Mouse (Mus musculus): ENCODE measurements at regions not wholly inside any gene's neighbourhood (a gene's known extent, or its start where the extent isn't known, plus 50 kb on each side); places are given as distances from the start of the nearest gene placed in this dataset.
A peak's percentile ranks its signal among the peaks of the same experiment; 100 is the strongest.

DNA sequence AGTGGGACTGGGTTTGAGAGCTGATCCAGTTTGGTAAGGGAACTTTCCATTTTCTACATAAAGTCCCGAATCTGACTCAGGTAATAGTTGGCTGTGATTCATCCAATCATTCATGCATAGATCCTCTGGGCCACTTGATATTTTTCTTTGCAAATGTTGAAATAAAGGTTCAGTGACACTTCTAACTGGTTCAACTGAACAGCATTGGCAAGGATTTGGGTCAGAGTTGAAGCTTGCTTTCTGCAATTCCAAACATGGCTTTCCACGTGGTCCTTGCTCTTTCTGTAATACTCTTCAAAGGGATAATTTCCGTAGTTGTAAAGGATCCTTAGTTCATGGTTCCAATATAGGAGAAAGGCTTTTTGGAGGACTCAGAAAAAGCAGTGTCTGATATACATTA is 554.0 kb downstream of the Rnf144a start:
- Histone ChIP-seq H3K4me2 (replicated peaks; ENCODE audit: low read depth, low read length) (no peak overlapping the region), H3K9ac (replicated peaks; ENCODE audit: low read depth) (no peak overlapping the region), H3K27me3 (replicated peaks; ENCODE audit: insufficient read depth, low read length) (no peaks in the 10 kb centered on the region), H3K27ac (ENCODE audit: low read length) (no peak overlapping the region), H3K36me3 (ENCODE audit: insufficient read depth, low read length) (no peaks in the 10 kb centered on the region), H3K9me3 (ENCODE audit: low read length) (no peaks in the 10 kb centered on the region), H3K4me3 (ENCODE audit: low read depth, low read length) (no peak overlapping the region), H3K4me1 (ENCODE audit: insufficient read depth, low read depth, low read length) (no peaks in the 10 kb centered on the region)
- TF ChIP-seq EP300 (IDR thresholded peaks at IDR 0.05) (no peak), CTCF (IDR thresholded peaks at IDR 0.05) (no peak)
- DNase-seq (ENCODE audit: low spot score) (no peak), ATAC-seq (no peak)
- 72% methylated on average over 3 of the region's 3 CpGs for WGBS

GRCm38 (mm10) chr12:25858397-25858796 is 556.7 kb downstream of the Rnf144a start:
- no peak for ATAC-seq
- no peak overlapping the region for H3K4me3 ChIP-seq (ENCODE audit: low read depth, low read length)
- H3K9me3 ChIP-seq (ENCODE audit: low read length), result no peaks in the 10 kb centered on the region
- no peak overlapping the region for H3K9ac ChIP-seq (replicated peaks; ENCODE audit: low read depth)
- H3K36me3 ChIP-seq (ENCODE audit: insufficient read depth, low read length), result no peaks in the 10 kb centered on the region
- TF ChIP-seq EP300 (IDR thresholded peaks at IDR 0.05) (no peak), CTCF (IDR thresholded peaks at IDR 0.05) (no peak)
- H3K4me1 ChIP-seq (ENCODE audit: insufficient read depth, low read depth, low read length), result no peaks in the 10 kb centered on the region
- no peak for DNase-seq (ENCODE audit: low spot score)
- H3K4me2 ChIP-seq (replicated peaks; ENCODE audit: low read depth, low read length), result no peak overlapping the region
- 81% methylated on average over 6 of the region's 6 CpGs for WGBS
- no peaks in the 10 kb centered on the region for H3K27me3 ChIP-seq (replicated peaks; ENCODE audit: insufficient read depth, low read length)
- no peak overlapping the region for H3K27ac ChIP-seq (ENCODE audit: low read length)

- no peaks in the 10 kb centered on the region for H3K27me3 ChIP-seq (replicated peaks; ENCODE audit: insufficient read depth, low read length)
- no peaks in the 10 kb centered on the region for H3K4me1 ChIP-seq (ENCODE audit: insufficient read depth, low read depth, low read length)
- H3K36me3 ChIP-seq (ENCODE audit: insufficient read depth, low read length), result no peaks in the 10 kb centered on the region
- H3K4me2 ChIP-seq (replicated peaks; ENCODE audit: low read depth, low read length), result no peak overlapping the region
- no peak overlapping the region for H3K4me3 ChIP-seq (ENCODE audit: low read depth, low read length)
- H3K9ac ChIP-seq (replicated peaks; ENCODE audit: low read depth), result no peak overlapping the region
- no peak overlapping the region for H3K27ac ChIP-seq (ENCODE audit: low read length)
- 67% methylated on average over 7 of the region's 7 CpGs for WGBS
- H3K9me3 ChIP-seq (ENCODE audit: low read length), result no peaks in the 10 kb centered on the region
- TF ChIP-seq CTCF (IDR thresholded peaks at IDR 0.05) (no peak), EP300 (IDR thresholded peaks at IDR 0.05) (no peak)
- ATAC-seq (no peak), DNase-seq (ENCODE audit: low spot score) (no peak)
Observed at GRCm38 (mm10) chr12:25830057-25830456, 585.0 kb downstream of the Rnf144a start.

- Histone ChIP-seq H3K9ac (replicated peaks; ENCODE audit: low read depth) (no peak overlapping the region), H3K27ac (ENCODE audit: low read length) (no peak overlapping the region), H3K36me3 (ENCODE audit: insufficient read depth, low read length) (no peaks in the 10 kb centered on the region), H3K9me3 (ENCODE audit: low read length) (no peaks in the 10 kb centered on the region), H3K4me1 (ENCODE audit: insufficient read depth, low read depth, low read length) (no peaks in the 10 kb centered on the region), H3K27me3 (replicated peaks; ENCODE audit: insufficient read depth, low read length) (no peaks in the 10 kb centered on the region), H3K4me2 (replicated peaks; ENCODE audit: low read depth, low read length) (no peak overlapping the region), H3K4me3 (ENCODE audit: low read depth, low read length) (no peak overlapping the region)
- no peak for DNase-seq (ENCODE audit: low spot score)
- ATAC-seq, result no peak
- WGBS, result 80% methylated on average over 2 of the region's 2 CpGs
- TF ChIP-seq EP300 (IDR thresholded peaks at IDR 0.05), result no peak
- TF ChIP-seq CTCF (IDR thresholded peaks at IDR 0.05), result no peak
Observed at GRCm38 (mm10) chr12:25827961-25828360, 587.1 kb downstream of the Rnf144a start.

DNA sequence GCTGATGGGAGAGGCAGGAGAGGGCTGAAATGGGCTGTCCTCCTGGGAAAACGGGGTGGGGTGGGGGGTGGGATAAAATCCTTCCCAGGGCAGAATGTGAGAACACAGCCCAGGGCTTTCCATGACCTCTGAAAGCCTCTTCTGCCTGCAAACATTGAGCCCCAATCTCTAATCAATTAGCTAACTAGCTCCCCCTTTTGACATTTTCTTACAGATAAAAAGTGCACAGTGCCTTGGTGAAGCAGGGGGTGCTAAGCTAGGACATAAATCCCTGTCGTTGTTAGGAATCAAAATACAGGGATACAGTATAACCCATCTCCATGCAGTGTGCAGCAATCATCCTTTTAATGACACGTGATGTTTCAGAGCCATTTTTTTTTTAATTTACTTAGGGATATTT is 588.1 kb downstream of the Rnf144a start:
- Histone ChIP-seq H3K9ac (replicated peaks; ENCODE audit: low read depth) (no peak overlapping the region), H3K4me2 (replicated peaks; ENCODE audit: low read depth, low read length) (no peak overlapping the region), H3K27me3 (replicated peaks; ENCODE audit: insufficient read depth, low read length) (no peaks in the 10 kb centered on the region), H3K9me3 (ENCODE audit: low read length) (no peaks in the 10 kb centered on the region), H3K27ac (ENCODE audit: low read length) (no peak overlapping the region), H3K4me1 (ENCODE audit: insufficient read depth, low read depth, low read length) (no peaks in the 10 kb centered on the region), H3K36me3 (ENCODE audit: insufficient read depth, low read length) (no peaks in the 10 kb centered on the region), H3K4me3 (ENCODE audit: low read depth, low read length) (no peak overlapping the region)
- 14% methylated on average over 3 of the region's 3 CpGs for WGBS
- TF ChIP-seq EP300 (IDR thresholded peaks at IDR 0.05) (no peak), CTCF (IDR thresholded peaks at IDR 0.05) (peak; percentile 43)
- ATAC-seq (no peak), DNase-seq (ENCODE audit: low spot score) (no peak)

GRCm38 (mm10) chr12:25826451-25826850 is 588.6 kb downstream of the Rnf144a start:
- Histone ChIP-seq H3K9me3 (ENCODE audit: low read length) (no peaks in the 10 kb centered on the region), H3K27me3 (replicated peaks; ENCODE audit: insufficient read depth, low read length) (no peaks in the 10 kb centered on the region), H3K4me3 (ENCODE audit: low read depth, low read length) (no peak overlapping the region), H3K27ac (ENCODE audit: low read length) (no peak overlapping the region), H3K9ac (replicated peaks; ENCODE audit: low read depth) (no peak overlapping the region), H3K4me2 (replicated peaks; ENCODE audit: low read depth, low read length) (no peak overlapping the region), H3K4me1 (ENCODE audit: insufficient read depth, low read depth, low read length) (no peaks in the 10 kb centered on the region), H3K36me3 (ENCODE audit: insufficient read depth, low read length) (no peaks in the 10 kb centered on the region)
- 60% methylated on average over 4 of the region's 4 CpGs for WGBS
- ATAC-seq (no peak), DNase-seq (ENCODE audit: low spot score) (no peak)
- no peak for TF ChIP-seq EP300 (IDR thresholded peaks at IDR 0.05)
- TF ChIP-seq CTCF (IDR thresholded peaks at IDR 0.05), result no peak

DNA sequence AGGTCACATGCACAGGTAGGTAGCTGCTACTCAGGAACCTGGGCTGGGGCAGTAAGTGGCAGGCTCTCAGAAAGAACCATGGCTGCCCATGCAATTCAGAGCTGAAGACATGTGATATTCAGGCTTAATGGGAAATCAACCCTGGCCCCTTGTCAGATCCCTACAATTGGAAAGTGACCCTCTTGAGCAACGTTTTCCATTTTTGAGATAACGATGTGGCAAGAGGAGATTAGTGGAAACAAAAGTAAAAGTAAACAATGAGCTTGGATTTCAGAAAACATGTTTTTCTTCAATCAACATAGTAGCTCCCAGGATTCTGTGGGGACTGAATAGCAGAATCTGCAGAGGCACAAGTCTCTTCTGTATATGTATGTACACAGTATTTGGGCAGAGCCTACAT is 598.8 kb downstream of the Rnf144a start:
- WGBS, result 39% methylated on average over 2 of the region's 2 CpGs

More for the DNA sequence above, 598.8 kb downstream of the Rnf144a start:
- Histone ChIP-seq H3K27me3 (replicated peaks; ENCODE audit: insufficient read depth, low read length) (no peaks in the 10 kb centered on the region), H3K36me3 (ENCODE audit: insufficient read depth, low read length) (no peaks in the 10 kb centered on the region), H3K4me3 (ENCODE audit: low read depth, low read length) (no peak overlapping the region), H3K4me1 (ENCODE audit: insufficient read depth, low read depth, low read length) (no peaks in the 10 kb centered on the region), H3K27ac (ENCODE audit: low read length) (no peak overlapping the region), H3K9me3 (ENCODE audit: low read length) (no peaks in the 10 kb centered on the region), H3K4me2 (replicated peaks; ENCODE audit: low read depth, low read length) (no peak overlapping the region), H3K9ac (replicated peaks; ENCODE audit: low read depth) (no peak overlapping the region)
- peak; percentile 35 for DNase-seq (ENCODE audit: low spot score)
- TF ChIP-seq CTCF (IDR thresholded peaks at IDR 0.05), result no peak
- no peak for TF ChIP-seq EP300 (IDR thresholded peaks at IDR 0.05)
- ATAC-seq, result no peak; the same call in 1 of the 2 replicates

All from lung, postnatal 0 days (tissue).